Mouse (Mus musculus) erythroblast, embryonic 14.5 days (primary cell): ENCODE measurements around the gene Mme.

Source experiments
- GATA1 ChIP-seq: IDR thresholded peaks from 2 replicates; pipeline ENCODE4 v1.6.1; 2012; ENCODE audit warnings: low read length, inconsistent platforms, mixed read lengths
- TAL1 ChIP-seq: IDR thresholded peaks from 3 replicates; pipeline ENCODE4 v1.6.1; 2012; ENCODE audit warnings: low read length, inconsistent platforms, mixed read lengths

GRCm38 (mm10) chr3:63340546-63340945, 99.2 kb downstream of the Mme start:
- TF ChIP-seq GATA1 (no peak), TAL1 (no peak)
